Mouse (Mus musculus) kidney, adult 2 months (tissue): ENCODE measurements around the gene Ube2s. TPM values are rescaled to one million over a fixed set of nuclear protein-coding genes. Genes with fewer than 3 reads are reported as not detected.
"Not testable (repeated sequence)": the region's sequence is repeated elsewhere in the genome, so short reads cannot be mapped to it uniquely, and the experiment has no call there.

Experiments used
- DNase-seq: peaks from one replicate; pipeline ENCODE4 v3.0.0; 2021
- H3K27ac ChIP-seq: fragments of 200-500 bp; 2 replicates; pipeline ENCODE4 v1.5.1; 2012; ENCODE audit warnings: low read depth, low read length, control low read depth, inconsistent platforms; ENCODE audit not compliant: insufficient read depth
- H3K27me3 ChIP-seq: fragments of 200-500 bp; replicated peaks from 2 replicates; pipeline ENCODE4 v1.6.1; 2012; ENCODE audit warnings: mild to moderate bottlenecking, moderate library complexity, low read length, inconsistent platforms; ENCODE audit not compliant: control insufficient read depth, insufficient read depth
- H3K36me3 ChIP-seq: fragments of 200-500 bp; 2 replicates; pipeline ENCODE4 v1.6.1; 2012; ENCODE audit warnings: mild to moderate bottlenecking, moderate library complexity, low read length, inconsistent platforms; ENCODE audit not compliant: control insufficient read depth, insufficient read depth
- H3K4me1 ChIP-seq: fragments of 200-500 bp; 2 replicates; pipeline ENCODE4 v1.6.1; 2011; ENCODE audit warnings: low read length; ENCODE audit not compliant: control insufficient read depth, insufficient read depth
- H3K4me3 ChIP-seq: fragments of 200-500 bp; 2 replicates; pipeline ENCODE4 v1.5.1; 2011; ENCODE audit warnings: mild to moderate bottlenecking, low read depth, low read length, control low read depth; ENCODE audit not compliant: insufficient read depth
- CTCF ChIP-seq: fragments of 200-500 bp; conservative IDR thresholded peaks from 2 replicates; pipeline ENCODE4 v1.5.1; 2011; ENCODE audit warnings: low read depth, mild to moderate bottlenecking, control low read depth, low read length, moderate library complexity, mixed read lengths; ENCODE audit not compliant: insufficient read depth, insufficient read length
- POLR2A ChIP-seq: fragments of 200-500 bp; IDR thresholded peaks from one replicate; pipeline ENCODE4 v1.6.1; 2011; ENCODE audit warnings: low read depth, low read length, control low read depth
- WGBS: fragments of 180-500 bp; shearing (Covaris S2); methylation state at CpG from one replicate; pipeline ENCODE4 v1.1.7; 2018; 5-methylcytosine and 5-hydroxymethylcytosine counted together
- polyA plus RNA-seq: library from polyadenylated mRNA; depleted of rRNA; stranded (reverse); fragments of >200 nt; gene quantifications from 2 replicates; pipeline ENCODE4 v1.2.3, GENCODE M21; 2012

Gene Ube2s
- polyA plus RNA-seq, 1 experiment, result 240 TPM

- Histone ChIP-seq H3K4me1 (peaks cover 3% of the 10 kb centered on the region; the same call in 1 of the 2 replicates), H3K27me3 (no peaks in the 10 kb centered on the region), H3K27ac (no peak overlapping the region), H3K4me3 (peak overlapping the region; percentile 56), H3K36me3 (no peaks in the 10 kb centered on the region)
- DNase-seq, result peak; percentile 88
- TF ChIP-seq POLR2A (no peak), CTCF (peak; percentile 66)
- under 1% methylated on average over 51 of the region's 51 CpGs for WGBS
Measured at GRCm38 (mm10) chr7:4836351-4836792, 24.0 kb upstream of the Ube2s start.

GRCm38 (mm10) chr7:4835631-4836327 lies 23.4 kb upstream of the Ube2s start:
- peaks cover 3% of the 10 kb centered on the region; the same call in 1 of the 2 replicates for H3K4me1 ChIP-seq
- no peak overlapping the region for H3K27ac ChIP-seq
- TF ChIP-seq CTCF (no peak), POLR2A (no peak)
- 5% methylated on average over 34 of the region's 34 CpGs for WGBS
- H3K4me3 ChIP-seq, result peak overlapping the region; percentile 56
- DNase-seq, result peak; percentile 43
- no peaks in the 10 kb centered on the region for H3K36me3 ChIP-seq
- no peaks in the 10 kb centered on the region for H3K27me3 ChIP-seq

- TF ChIP-seq CTCF (no peak), POLR2A (no peak)
- no peak for DNase-seq
- H3K36me3 ChIP-seq, result no peaks in the 10 kb centered on the region
- no peak overlapping the region for H3K27ac ChIP-seq
- no peaks in the 10 kb centered on the region for H3K4me1 ChIP-seq
- H3K4me3 ChIP-seq, result no peak overlapping the region
- no peaks in the 10 kb centered on the region for H3K27me3 ChIP-seq
- 20% methylated on average over 12 of the region's 12 CpGs for WGBS
Measured at GRCm38 (mm10) chr7:4830476-4830875, 18.1 kb upstream of the Ube2s start.

- WGBS, result 57% methylated on average over 4 of the region's 4 CpGs
- TF ChIP-seq CTCF (no peak), POLR2A (no peak)
Measured at GRCm38 (mm10) chr7:4825365-4825764, 13.0 kb upstream of the Ube2s start.

GRCm38 (mm10) chr7:4822162-4822907 lies 9.9 kb upstream of the Ube2s start:
- Histone ChIP-seq H3K27ac (peak overlapping the region; percentile 25; the same call in 1 of the 2 replicates), H3K4me1 (peaks cover 3% of the 10 kb centered on the region; the same call in 1 of the 2 replicates), H3K36me3 (no peaks in the 10 kb centered on the region), H3K4me3 (no peak overlapping the region), H3K27me3 (no peaks in the 10 kb centered on the region)
- peak; percentile 41 for DNase-seq
- TF ChIP-seq CTCF (no peak), POLR2A (no peak)
- 50% methylated on average over 6 of the region's 6 CpGs for WGBS

More at GRCm38 (mm10) chr7:4825365-4825764, 13.0 kb upstream of the Ube2s start:
- Histone ChIP-seq H3K27ac (no peak overlapping the region), H3K36me3 (no peaks in the 10 kb centered on the region), H3K27me3 (no peaks in the 10 kb centered on the region), H3K4me1 (peaks cover 3% of the 10 kb centered on the region; the same call in 1 of the 2 replicates), H3K4me3 (no peak overlapping the region)
- DNase-seq, result no peak

GRCm38 (mm10) chr7:4821690-4822089 lies 9.3 kb upstream of the Ube2s start:
- Histone ChIP-seq H3K27ac (no peak overlapping the region), H3K36me3 (no peaks in the 10 kb centered on the region)
- 89% methylated on average over 4 of the region's 4 CpGs for WGBS

GRCm38 (mm10) chr7:4820925-4821324 lies 8.5 kb upstream of the Ube2s start:
- not testable (repeated sequence) for DNase-seq

More at GRCm38 (mm10) chr7:4821690-4822089, 9.3 kb upstream of the Ube2s start:
- no peak for DNase-seq
- TF ChIP-seq CTCF (no peak), POLR2A (no peak)
- Histone ChIP-seq H3K27me3 (no peaks in the 10 kb centered on the region), H3K4me3 (no peak overlapping the region), H3K4me1 (peaks cover 3% of the 10 kb centered on the region; the same call in 1 of the 2 replicates)

More at GRCm38 (mm10) chr7:4820925-4821324, 8.5 kb upstream of the Ube2s start:
- 93% methylated on average over 7 of the region's 7 CpGs for WGBS
- H3K4me3 ChIP-seq, H3K4me1 ChIP-seq, H3K27ac ChIP-seq, H3K27me3 ChIP-seq, H3K36me3 ChIP-seq: not testable (repeated sequence)
